In genomic region chr8:88299907-88300603, GRCm38 (mm10) we compare ENCODE assay signal across 10 mouse cellular contexts. TPM values are rescaled to one million over a fixed set of nuclear protein-coding genes. Genes with fewer than 3 reads are reported as not detected.
DNase-seq lines count a peak whose midpoint lies in the region; ATAC-seq and TF ChIP-seq lines count a peak whose summit lies in the region.
"Had no signal": no experiment of that assay in that cellular context is flagged by ENCODE, and none has a peak within 500 bp of the region (broad histone marks: within the 10 kb centered on the region; RNA-seq: fewer than 3 reads in every experiment).

No protein-coding gene starts in this region.

- 65% methylated on average over 10 of the region's 10 CpGs for WGBS in heart, adult 2 months
- whole genome bisulfite sequencing in midbrain, postnatal 0 days: 84% methylated on average over 10 of the region's 10 CpGs

- H3K4me2 ChIP-seq in midbrain, postnatal 0 days (ENCODE audit: low read depth, low read length, poor library complexity, severe bottlenecking): no peak overlapping the region
- H3K4me2 ChIP-seq: lung, embryonic 15.5 days had no signal

- H3K27ac ChIP-seq in heart, adult 2 months: peak overlapping the region; percentile 31
- no peak overlapping the region for H3K27ac ChIP-seq in midbrain, postnatal 0 days (ENCODE audit: low read depth, low read length)
- H3K27ac ChIP-seq: lung, embryonic 15.5 days had no signal

- DNase-seq in heart, adult 2 months: peak in 1 of 2 experiments; percentile 67
- no peak for DNase-seq in heart, postnatal 25 days (ENCODE audit: low spot score)
- DNase-seq in B cell, adult 2 months: peak; percentile 53 to 61
- peak; percentile 57 to 65 for DNase-seq in lung, postnatal 4 days
- no peak for DNase-seq in left cerebral cortex, postnatal 10 days (ENCODE audit: extremely low spot score in 1 of 2, low spot score in 2 of 2)
- no peak for DNase-seq in midbrain, postnatal 0 days (ENCODE audit: low spot score)
- DNase-seq in right cerebral cortex, postnatal 36 days (ENCODE audit: low spot score in 2 of 2): no peak
- DNase-seq: kidney, adult 11 months had no signal

- no peak for TF ChIP-seq CTCF in heart, adult 2 months (IDR thresholded peaks at IDR 0.05)
- TF ChIP-seq CTCF in midbrain, postnatal 0 days (IDR thresholded peaks at IDR 0.05): no peak

- H3K79me2 ChIP-seq in heart, adult 2 months (replicated peaks; ENCODE audit: control insufficient read depth, insufficient read depth, low read length): no peaks in the 10 kb centered on the region

- peaks cover 3% of the 10 kb centered on the region; the same call in 1 of the 2 replicates for H3K4me1 ChIP-seq in heart, adult 2 months (ENCODE audit: control insufficient read depth, insufficient read depth, low read length)
- no peaks in the 10 kb centered on the region for H3K4me1 ChIP-seq in midbrain, postnatal 0 days (ENCODE audit: insufficient read depth, low read length)

- no peaks in the 10 kb centered on the region for H3K36me3 ChIP-seq in heart, adult 2 months (ENCODE audit: control insufficient read depth, insufficient read depth, low read length)
- H3K36me3 ChIP-seq in midbrain, postnatal 0 days (ENCODE audit: insufficient read depth, low read length): peaks cover 2% of the 10 kb centered on the region; the same call in 1 of the 2 replicates
- H3K36me3 ChIP-seq: lung, embryonic 15.5 days had no signal

- H3K9ac ChIP-seq in heart, adult 2 months (ENCODE audit: low read depth, low read length): no peak overlapping the region
- H3K9ac ChIP-seq in midbrain, postnatal 0 days (replicated peaks; ENCODE audit: low read length, poor library complexity, severe bottlenecking): no peak overlapping the region
- H3K9ac ChIP-seq: lung, embryonic 15.5 days had no signal

- intact Hi-C loops in heart, adult 2 months (cut with DNase I): no loop called here
- intact Hi-C loops in heart, postnatal 25 days (cut with DNase I): no loop called here
- intact Hi-C loops in left cerebral cortex, postnatal 10 days (cut with DNase I): no loop called here

- no peak overlapping the region for H3K4me3 ChIP-seq in heart, adult 2 months
- no peak overlapping the region for H3K4me3 ChIP-seq in midbrain, postnatal 0 days (ENCODE audit: low read depth, low read length)
- H3K4me3 ChIP-seq: lung, embryonic 15.5 days had no signal

- TF ChIP-seq EP300 in heart, adult 2 months (IDR thresholded peaks at IDR 0.05; ENCODE audit: insufficient read depth, low read depth, low read length): no peak

- no peaks in the 10 kb centered on the region for H3K27me3 ChIP-seq in heart, adult 2 months (ENCODE audit: control insufficient read depth, insufficient read depth, low read length)
- no peaks in the 10 kb centered on the region for H3K27me3 ChIP-seq in midbrain, postnatal 0 days (ENCODE audit: insufficient read depth, low read length)
- H3K27me3 ChIP-seq: lung, embryonic 15.5 days had no signal

- no peaks in the 10 kb centered on the region for H3K9me3 ChIP-seq in midbrain, postnatal 0 days (ENCODE audit: low read length)
- H3K9me3 ChIP-seq: lung, embryonic 15.5 days had no signal

- ATAC-seq in granulocyte monocyte progenitor cell, adult 5-6 weeks (replicated peaks; ENCODE audit: poor library complexity, severe bottlenecking): peak; percentile 95
- ATAC-seq in midbrain, postnatal 0 days (ENCODE audit: low FRiP score): no peak

- TF ChIP-seq POLR2A in heart, adult 2 months (IDR thresholded peaks at IDR 0.05; ENCODE audit: insufficient read depth, low read depth, low read length): no peak

RNA-seq across cellular contexts. Expression of gene Adcy7, which starts 27.9 kb away (rescaled TPM):
- 1 to 10 TPM; 5.9 to 7.6 TPM for total RNA-seq in heart, adult 2 months (2021)
- polyA plus RNA-seq in heart, adult 2 months (2012; rRNA removed): 10.5 and 11.8 TPM in 2 replicates
- total RNA-seq in heart, postnatal 25 days (2021): 1 to 10 TPM; 7.0 to 8.8 TPM
- 41.0 and 43.7 TPM in 2 replicates for total RNA-seq in granulocyte monocyte progenitor cell, adult 5-6 weeks (2014; fragmentation: Nextera tagmentation)
- total RNA-seq in granulocyte monocyte progenitor cell, adult 5-6 weeks (2017): 32.9 and 35.0 TPM in 2 replicates
- 10 to 100 TPM in 1 of 2 experiments, 1 to 10 TPM in 1; 9.4 to 10.3 TPM for total RNA-seq in left cerebral cortex, postnatal 10 days (2021)
- 21.4 and 23.3 TPM in 2 replicates for total RNA-seq in midbrain, postnatal 0 days (2014; rRNA removed)
- 11.1 and 11.9 TPM in 2 replicates for polyA plus RNA-seq in midbrain, postnatal 0 days (2015; fragmentation: Nextera tagmentation; extraction: Ambion mirVana)

Comparison
In these comparisons a context has a peak if more than half of its experiments do, and no peak if none do; other contexts are left out.
1. DNase-seq: peak in B cell, adult 2 months (2 of 2) and lung, postnatal 4 days (2 of 2); none in heart, postnatal 25 days (single experiment), left cerebral cortex, postnatal 10 days (0 of 2), midbrain, postnatal 0 days (single experiment) and right cerebral cortex, postnatal 36 days (0 of 2).